Mouse (Mus musculus) gastrocnemius, adult 8-10 months (tissue): Measurements from ENCODE around the gene Txndc12. TPM values are rescaled to one million over a fixed set of nuclear protein-coding genes. Genes with fewer than 3 reads are reported as not detected.

Source experiments
- DNase-seq, 2 experiments: peaks; one replicate each; pipeline ENCODE4 v3.0.0; 2022; ENCODE audit warnings: low spot score in 2 of 2
- total RNA-seq, 4 experiments: library from RNA; stranded (reverse); gene quantifications; 2 replicates each; pipeline ENCODE4 v1.2.4; 2022

Gene Txndc12
- 10 to 100 TPM in 3 of 4 experiments, 1 to 10 TPM in 1; 9.8 to 13.5 (median 11.7) TPM for total RNA-seq

GRCm38 (mm10) chr4:108834115-108834970 is at the start of gene Txndc12:
TSS of gene Txndc12 (plus strand) at chr4:108834601.
- peak; percentile 75 to 81 for DNase-seq

- DNase-seq, result no peak
These were observed 45.0 kb upstream of the Txndc12 start for GRCm38 (mm10) chr4:108789258-108789936.

GRCm38 (mm10) chr4:108790507-108790906 is 43.9 kb upstream of the Txndc12 start:
- no peak for DNase-seq

GRCm38 (mm10) chr4:108793941-108794340 is 40.5 kb upstream of the Txndc12 start:
- no peak for DNase-seq

DNA sequence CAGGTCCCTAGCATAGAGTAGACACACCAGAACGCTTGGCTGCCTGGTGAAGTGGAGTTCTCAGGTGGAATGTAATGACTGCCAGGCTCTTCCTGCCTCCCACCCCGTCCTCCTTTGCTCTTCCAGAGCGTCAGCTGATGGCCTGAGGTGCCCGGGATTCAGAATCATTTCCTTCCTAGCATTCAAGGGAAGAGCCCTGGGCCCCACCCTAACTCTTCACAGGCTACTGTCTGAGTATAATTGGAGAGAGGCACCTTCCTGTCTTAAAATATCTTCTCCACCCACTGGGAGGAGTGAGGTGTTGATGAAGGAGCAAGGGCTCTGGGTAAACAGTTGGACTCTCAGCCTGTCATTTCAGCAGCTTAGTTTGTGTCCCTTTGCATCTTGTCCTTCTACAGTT is 37.7 kb upstream of the Txndc12 start:
- no peak for DNase-seq

DNA sequence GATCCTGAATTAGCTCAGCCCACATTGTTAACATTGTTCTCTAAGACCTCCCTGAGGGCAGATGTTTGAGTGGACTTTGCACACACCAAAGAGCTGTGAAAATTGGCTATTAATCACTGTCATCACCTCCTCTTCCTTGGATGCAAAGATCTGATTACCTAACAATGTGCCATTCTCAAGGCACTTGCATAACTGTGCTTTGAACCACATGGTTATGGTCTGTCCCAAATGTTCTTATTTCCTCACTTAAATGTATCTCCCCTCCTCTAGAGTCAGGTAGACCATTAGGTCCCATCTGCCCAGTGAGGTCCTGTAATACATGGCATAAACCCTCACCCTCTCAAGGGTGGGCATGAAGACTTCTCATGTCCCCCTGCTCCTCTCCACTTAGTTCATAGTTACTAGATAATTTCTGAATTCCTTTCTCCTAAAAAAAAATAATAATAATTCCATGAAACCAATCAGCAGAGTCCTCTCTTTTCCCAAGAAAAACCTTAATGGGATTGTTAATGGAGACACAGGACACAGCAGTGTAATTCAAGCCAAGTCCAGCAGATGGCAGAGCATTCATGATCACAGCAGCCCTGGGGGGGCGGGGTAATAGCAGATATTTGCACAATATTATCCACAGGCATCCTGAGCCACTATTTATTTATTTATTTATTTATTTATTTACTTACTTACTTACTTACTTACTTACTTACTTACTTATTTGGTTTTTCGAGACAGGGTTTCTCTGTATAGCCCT is 36.1 kb upstream of the Txndc12 start:
- peak; percentile 38 to 43 for DNase-seq

DNA sequence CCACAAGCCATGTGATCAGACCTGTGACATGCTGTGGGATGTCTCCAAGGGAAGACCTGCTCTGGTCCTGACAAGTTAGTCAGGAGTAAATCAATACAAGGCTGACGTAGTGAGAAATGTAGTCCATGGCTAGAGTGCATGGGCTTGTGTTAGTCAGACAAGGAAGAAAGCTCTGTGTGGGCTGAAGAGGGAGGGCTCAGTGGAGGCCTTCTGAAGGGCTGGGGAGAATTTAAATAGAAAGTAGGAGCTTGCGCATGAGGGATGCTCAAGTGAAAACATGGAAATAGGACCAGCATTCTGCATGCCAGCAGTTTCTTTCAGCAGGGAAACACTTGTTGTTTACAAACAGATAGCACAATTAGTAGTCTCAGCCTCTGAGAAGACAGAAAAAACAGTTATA is 30.9 kb upstream of the Txndc12 start:
- no peak for DNase-seq

GRCm38 (mm10) chr4:108811142-108811541 is 23.3 kb upstream of the Txndc12 start:
- no peak for DNase-seq

- DNase-seq, result no peak
These were observed 22.9 kb upstream of the Txndc12 start for GRCm38 (mm10) chr4:108811550-108811949.

GRCm38 (mm10) chr4:108825677-108826076 is 8.7 kb upstream of the Txndc12 start:
- DNase-seq, result no peak

DNA sequence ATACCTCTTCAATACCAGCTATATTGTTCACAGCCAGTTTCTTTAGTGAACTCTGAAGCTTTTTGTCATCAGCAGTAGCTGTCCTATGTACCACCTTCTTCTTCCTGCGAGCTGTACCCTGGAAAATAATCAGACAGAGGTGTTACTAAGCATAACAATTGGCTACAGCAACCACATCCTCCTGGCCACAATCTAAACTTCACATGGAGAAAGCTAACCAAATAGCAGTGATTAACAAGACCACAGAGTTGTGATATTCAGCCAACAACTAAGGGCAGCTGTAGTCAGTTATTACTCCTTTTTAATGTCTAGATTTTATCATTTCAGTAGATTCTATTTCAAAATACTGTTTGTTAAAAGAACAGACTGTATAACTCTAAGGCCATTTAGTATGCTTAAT is 8.3 kb upstream of the Txndc12 start:
- DNase-seq, result no peak

- DNase-seq, result no peak
These were observed 7.8 kb upstream of the Txndc12 start for GRCm38 (mm10) chr4:108826643-108827042.

- DNase-seq, result no peak
These were observed 3.7 kb upstream of the Txndc12 start for GRCm38 (mm10) chr4:108830698-108831097.

DNA sequence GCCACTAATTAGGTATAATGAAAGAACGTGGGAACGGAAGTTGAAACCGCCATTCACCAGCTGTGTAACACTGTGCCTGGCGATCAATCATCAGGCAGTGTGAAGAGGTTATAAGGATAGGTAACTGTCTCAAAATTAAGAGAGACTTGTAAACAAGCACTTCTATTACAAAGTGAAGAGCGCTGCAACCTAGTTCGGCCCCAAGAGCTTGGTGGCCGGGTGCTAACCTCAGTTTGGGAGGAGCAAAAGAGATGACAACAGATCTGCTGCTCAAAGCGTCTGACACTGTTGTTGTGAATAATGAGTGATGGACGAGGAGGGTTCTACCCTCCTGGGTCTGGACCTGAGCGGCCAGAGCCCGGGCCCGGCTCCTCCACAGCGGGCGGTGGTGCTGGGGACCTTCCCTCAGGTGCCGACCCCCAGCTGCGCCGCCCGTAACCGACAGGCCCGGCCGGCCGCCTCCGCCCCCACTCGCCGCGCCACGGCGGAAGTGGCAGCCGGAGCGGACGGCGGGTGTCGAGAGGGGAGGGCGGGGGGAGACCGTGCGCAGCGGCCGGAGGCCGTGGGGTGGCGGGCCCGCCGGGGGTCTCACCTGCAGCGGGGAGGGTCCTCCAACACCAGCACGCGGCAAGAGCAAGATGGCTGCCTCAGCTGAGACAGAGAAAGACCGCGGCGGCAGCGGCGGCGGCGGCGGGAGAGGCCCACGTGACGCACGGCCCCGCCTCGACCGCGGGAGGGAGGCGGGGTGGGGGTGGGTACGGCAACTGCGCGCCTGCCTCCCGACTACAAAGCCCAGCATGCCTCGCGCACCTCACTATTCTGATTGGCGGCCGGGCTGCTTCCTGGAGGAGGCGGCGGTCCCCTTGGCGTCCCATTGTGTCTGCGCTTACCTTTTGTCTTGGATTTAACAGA is 1.2 kb upstream of the Txndc12 start, which contains the start of gene Btf3l4:
TSS of gene Btf3l4 (minus strand) at position 699 of the 912 bp plus-strand sequence.
- DNase-seq, result peak; percentile 79 to 83

GRCm38 (mm10) chr4:108833828-108834114 is 630 bp upstream of the Txndc12 start:
- DNase-seq, result no peak

- DNase-seq, result peak in 1 of 2 experiments; percentile 5
These were observed 540 bp downstream of the Txndc12 start for GRCm38 (mm10) chr4:108834971-108835311.

DNA sequence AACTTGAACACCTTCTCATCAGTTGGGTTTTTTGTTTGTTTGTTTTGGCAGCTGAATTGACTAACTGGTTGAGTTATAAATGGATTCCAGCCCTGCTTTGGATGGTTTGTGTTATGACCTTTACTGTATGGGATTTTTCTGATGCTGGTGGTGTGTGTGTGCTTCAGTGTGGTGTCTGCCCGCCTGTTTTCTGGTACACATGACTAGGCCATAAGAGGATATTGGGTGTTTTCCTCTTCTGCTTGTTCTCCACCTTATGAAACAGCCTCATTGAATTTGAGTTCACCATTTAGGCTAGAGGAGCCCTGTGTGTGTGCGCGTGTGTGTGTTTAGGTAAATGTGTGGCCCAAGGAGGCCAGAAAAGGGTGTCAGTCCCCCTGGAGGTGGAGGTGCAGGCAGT is 1.1 kb downstream of the Txndc12 start:
- DNase-seq, result no peak

- peak; percentile 10 to 15 for DNase-seq
These were observed 3.6 kb downstream of the Txndc12 start for GRCm38 (mm10) chr4:108838031-108838430.

DNA sequence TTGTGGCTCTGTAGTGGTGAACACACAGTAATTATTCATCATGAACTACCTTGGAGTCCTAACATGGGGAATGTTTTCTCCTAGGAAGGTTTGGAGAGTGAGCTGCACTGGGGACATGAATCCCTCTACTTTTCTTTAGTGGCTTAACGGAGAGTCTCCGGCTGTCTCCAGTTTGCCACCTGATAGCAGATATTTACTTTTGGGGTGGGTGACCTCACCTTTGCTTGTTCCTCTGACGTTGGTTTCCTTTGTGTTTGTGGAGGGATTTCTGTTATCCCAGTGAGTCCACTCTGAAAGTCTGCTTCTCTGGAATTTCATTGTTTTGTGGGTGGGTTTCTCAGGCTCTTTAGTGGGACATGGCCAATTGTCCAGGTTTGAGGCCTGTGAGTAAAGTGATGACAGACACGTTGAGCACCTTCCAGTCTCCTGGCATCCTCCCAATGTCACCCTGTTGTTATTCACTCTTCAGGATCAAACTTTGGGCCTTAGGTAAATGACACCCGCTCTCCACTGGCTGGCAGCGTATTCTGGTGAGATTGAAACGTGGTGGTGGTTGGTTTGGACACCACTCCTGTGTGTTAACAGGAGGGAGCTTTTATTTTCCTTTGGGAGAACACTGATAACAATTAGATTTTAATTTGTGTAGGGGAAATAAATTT is 7.6 kb downstream of the Txndc12 start:
- DNase-seq, result no peak

GRCm38 (mm10) chr4:108843336-108843735 is 8.9 kb downstream of the Txndc12 start:
- no peak for DNase-seq
